Mouse (Mus musculus): ENCODE results near the gene Gm10228.
"Not testable (repeated sequence)": the region's sequence is repeated elsewhere in the genome, so short reads cannot be mapped to it uniquely, and the experiment has no call there.

Gm10228 gene

GRCm38 (mm10) chr16:89041372-89041771 lies at the start of gene Gm10228:
TSS of gene Gm10228 (minus strand) at chr16:89041472.
- in situ Hi-C loops (cut with MboI, MseI), result not testable (repeated sequence)

- in situ Hi-C loops (cut with MboI, MseI), result not testable (repeated sequence)
Measured at GRCm38 (mm10) chr16:89071041-89071440, 29.8 kb upstream of the Gm10228 start.

- in situ Hi-C loops (cut with MboI, MseI), result not testable (repeated sequence)
Measured at GRCm38 (mm10) chr16:89063902-89064301, 22.6 kb upstream of the Gm10228 start, which contains the start of gene 1110025L11Rik. TSS of gene 1110025L11Rik (minus strand) at chr16:89064002.

- in situ Hi-C loops (cut with MboI, MseI), result no loop called here
Measured at GRCm38 (mm10) chr16:89047783-89048182, 6.5 kb upstream of the Gm10228 start, which contains the start of gene Krtap6-5. TSS of gene Krtap6-5 (minus strand) at chr16:89047883.

GRCm38 (mm10) chr16:89031399-89031798 lies 9.9 kb downstream of the Gm10228 start, which contains the start of gene Krtap6-1:
TSS of gene Krtap6-1 (plus strand) at chr16:89031699.
- in situ Hi-C loops (cut with MboI, MseI), result not testable (repeated sequence)

GRCm38 (mm10) chr16:89014984-89015383 lies 26.3 kb downstream of the Gm10228 start, which contains the start of gene Gm10229:
TSS of gene Gm10229 (plus strand) at chr16:89015284.
- in situ Hi-C loops (cut with MboI, MseI), result not testable (repeated sequence)

- in situ Hi-C loops (cut with MboI, MseI), result no loop called here
Measured at GRCm38 (mm10) chr16:89013973-89014372, 27.3 kb downstream of the Gm10228 start.

- in situ Hi-C loops (cut with MboI, MseI), result no loop called here
Measured at GRCm38 (mm10) chr16:89010659-89011058, 30.6 kb downstream of the Gm10228 start, which contains the start of gene Krtap22-2. TSS of gene Krtap22-2 (minus strand) at chr16:89010759.

All from regulatory T cell (primary cell).